Mouse (Mus musculus): ENCODE measurements around the gene Galnt17. TPM values are rescaled to one million over a fixed set of nuclear protein-coding genes. Genes with fewer than 3 reads are reported as not detected.
A peak's percentile ranks its signal among the peaks of the same experiment; 100 is the strongest.

Gene Galnt17
- polyA plus RNA-seq, 1 experiment from 2014 or later = 1.5 TPM

- no peaks in the 10 kb centered on the region for H3K36me3 ChIP-seq (ENCODE audit: control insufficient read depth, insufficient read depth, low read length)
- no peak overlapping the region for H3K27ac ChIP-seq (ENCODE audit: low read depth, low read length)
- no peaks in the 10 kb centered on the region for H3K9me3 ChIP-seq (ENCODE audit: control insufficient read depth, low read length)
- H3K9ac ChIP-seq (ENCODE audit: low read length) = no peak overlapping the region
- no peak overlapping the region for H3K4me2 ChIP-seq (ENCODE audit: low read depth)
- no peaks in the 10 kb centered on the region for H3K27me3 ChIP-seq (ENCODE audit: control insufficient read depth, insufficient read depth, low read length)
- H3K4me1 ChIP-seq (ENCODE audit: control insufficient read depth, insufficient read depth, low read length) = no peaks in the 10 kb centered on the region
- no peak overlapping the region for H3K4me3 ChIP-seq (ENCODE audit: low read depth, low read length)
- 91% methylated on average over 8 of the region's 8 CpGs for WGBS
- ATAC-seq (ENCODE audit: insufficient read depth, low FRiP score, low TSS enrichment) = no peak
- DNase-seq (ENCODE audit: low spot score) = no peak
Observed at GRCm38 (mm10) chr5:130979321-130979720, 329.0 kb downstream of the Galnt17 start.

- Histone ChIP-seq H3K36me3 (ENCODE audit: control insufficient read depth, insufficient read depth, low read length) (no peaks in the 10 kb centered on the region), H3K27ac (ENCODE audit: low read depth, low read length) (no peak overlapping the region), H3K27me3 (ENCODE audit: control insufficient read depth, insufficient read depth, low read length) (no peaks in the 10 kb centered on the region), H3K4me3 (ENCODE audit: low read depth, low read length) (no peak overlapping the region), H3K4me1 (ENCODE audit: control insufficient read depth, insufficient read depth, low read length) (no peaks in the 10 kb centered on the region), H3K9ac (ENCODE audit: low read length) (no peak overlapping the region), H3K4me2 (ENCODE audit: low read depth) (no peak overlapping the region), H3K9me3 (ENCODE audit: control insufficient read depth, low read length) (no peaks in the 10 kb centered on the region)
- WGBS = 75% methylated on average over 2 of the region's 2 CpGs
- ATAC-seq (ENCODE audit: insufficient read depth, low FRiP score, low TSS enrichment) = no peak
- DNase-seq (ENCODE audit: low spot score) = no peak
Observed at GRCm38 (mm10) chr5:130978871-130979270, 329.4 kb downstream of the Galnt17 start.

DNA sequence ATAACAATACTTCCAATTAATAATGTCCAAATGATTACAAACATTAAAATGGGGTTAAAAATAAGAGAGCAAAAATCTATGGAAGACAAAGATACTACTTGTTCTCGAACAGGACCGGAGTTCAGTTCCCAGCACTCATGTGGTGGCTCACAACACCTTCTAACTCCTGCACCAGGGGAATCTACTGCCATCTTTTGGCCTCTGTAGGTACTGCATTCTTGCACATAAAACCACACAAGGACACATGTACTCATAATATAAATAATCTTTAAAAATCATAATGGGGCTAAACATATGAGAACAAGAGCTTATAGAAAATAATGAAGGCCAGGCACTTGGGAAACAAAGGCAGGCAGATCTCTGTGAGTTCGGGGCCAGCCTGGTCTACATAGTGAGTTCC lies 330.3 kb downstream of the Galnt17 start:
- H3K4me3 ChIP-seq (ENCODE audit: low read depth, low read length) = no peak overlapping the region
- no peaks in the 10 kb centered on the region for H3K36me3 ChIP-seq (ENCODE audit: control insufficient read depth, insufficient read depth, low read length)
- ATAC-seq (ENCODE audit: insufficient read depth, low FRiP score, low TSS enrichment) = no peak
- H3K4me1 ChIP-seq (ENCODE audit: control insufficient read depth, insufficient read depth, low read length) = no peaks in the 10 kb centered on the region
- H3K4me2 ChIP-seq (ENCODE audit: low read depth) = no peak overlapping the region
- H3K27me3 ChIP-seq (ENCODE audit: control insufficient read depth, insufficient read depth, low read length) = no peaks in the 10 kb centered on the region
- no peak overlapping the region for H3K9ac ChIP-seq (ENCODE audit: low read length)
- no peak overlapping the region for H3K27ac ChIP-seq (ENCODE audit: low read depth, low read length)
- no peaks in the 10 kb centered on the region for H3K9me3 ChIP-seq (ENCODE audit: control insufficient read depth, low read length)
- DNase-seq (ENCODE audit: low spot score) = no peak
- 91% methylated on average over 3 of the region's 3 CpGs for WGBS

GRCm38 (mm10) chr5:130952361-130952760 lies 355.9 kb downstream of the Galnt17 start:
- DNase-seq (ENCODE audit: low spot score) (no peak), ATAC-seq (ENCODE audit: insufficient read depth, low FRiP score, low TSS enrichment) (no peak)
- WGBS = 85% methylated on average over 7 of the region's 7 CpGs
- H3K9me3 ChIP-seq (ENCODE audit: control insufficient read depth, low read length) = no peaks in the 10 kb centered on the region
- no peaks in the 10 kb centered on the region for H3K27me3 ChIP-seq (ENCODE audit: control insufficient read depth, insufficient read depth, low read length)
- H3K4me1 ChIP-seq (ENCODE audit: control insufficient read depth, insufficient read depth, low read length) = no peaks in the 10 kb centered on the region
- H3K27ac ChIP-seq (ENCODE audit: low read depth, low read length) = no peak overlapping the region
- H3K9ac ChIP-seq (ENCODE audit: low read length) = no peak overlapping the region
- H3K36me3 ChIP-seq (ENCODE audit: control insufficient read depth, insufficient read depth, low read length) = no peaks in the 10 kb centered on the region
- no peak overlapping the region for H3K4me3 ChIP-seq (ENCODE audit: low read depth, low read length)
- no peak overlapping the region for H3K4me2 ChIP-seq (ENCODE audit: low read depth)

DNA sequence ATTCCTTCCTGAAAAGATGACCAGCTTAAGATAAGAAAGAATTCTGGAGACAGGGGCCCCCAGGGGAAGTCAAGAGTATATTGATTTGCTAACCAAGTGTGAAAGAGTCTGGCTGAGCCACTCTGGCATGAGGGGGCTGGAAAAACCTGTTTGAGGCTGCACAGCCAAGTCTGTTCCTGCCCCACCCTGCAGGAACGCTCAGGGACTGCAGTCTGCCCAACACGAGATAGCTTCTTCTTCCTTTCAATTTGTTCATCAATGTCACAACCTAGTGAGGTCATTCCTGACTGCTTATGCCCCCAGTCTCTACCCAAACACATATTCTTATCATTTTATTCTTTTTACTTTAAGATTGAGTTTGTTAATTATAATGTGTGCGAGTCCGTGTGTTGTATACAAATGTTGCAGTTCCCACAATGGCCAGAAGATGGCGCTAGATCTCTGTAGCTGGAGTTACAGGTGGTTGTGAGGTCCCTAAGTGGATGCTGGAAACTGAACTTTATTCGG lies 357.4 kb downstream of the Galnt17 start:
- no peaks in the 10 kb centered on the region for H3K9me3 ChIP-seq (ENCODE audit: control insufficient read depth, low read length)
- H3K27me3 ChIP-seq (ENCODE audit: control insufficient read depth, insufficient read depth, low read length) = no peaks in the 10 kb centered on the region
- DNase-seq (ENCODE audit: low spot score) (no peak), ATAC-seq (ENCODE audit: insufficient read depth, low FRiP score, low TSS enrichment) (no peak)
- no peak overlapping the region for H3K27ac ChIP-seq (ENCODE audit: low read depth, low read length)
- H3K36me3 ChIP-seq (ENCODE audit: control insufficient read depth, insufficient read depth, low read length) = no peaks in the 10 kb centered on the region
- no peak overlapping the region for H3K9ac ChIP-seq (ENCODE audit: low read length)
- no peak overlapping the region for H3K4me2 ChIP-seq (ENCODE audit: low read depth)
- H3K4me1 ChIP-seq (ENCODE audit: control insufficient read depth, insufficient read depth, low read length) = no peaks in the 10 kb centered on the region
- 42% methylated on average over 6 of the region's 6 CpGs for WGBS
- H3K4me3 ChIP-seq (ENCODE audit: low read depth, low read length) = no peak overlapping the region

GRCm38 (mm10) chr5:130950421-130950820 lies 357.9 kb downstream of the Galnt17 start:
- 23% methylated on average over 4 of the region's 4 CpGs for WGBS
- no peak overlapping the region for H3K9ac ChIP-seq (ENCODE audit: low read length)
- no peak for ATAC-seq (ENCODE audit: insufficient read depth, low FRiP score, low TSS enrichment)

GRCm38 (mm10) chr5:130949710-130950109 lies 358.6 kb downstream of the Galnt17 start:
- Histone ChIP-seq H3K9ac (ENCODE audit: low read length) (no peak overlapping the region), H3K36me3 (ENCODE audit: control insufficient read depth, insufficient read depth, low read length) (no peaks in the 10 kb centered on the region), H3K4me2 (ENCODE audit: low read depth) (no peak overlapping the region), H3K4me1 (ENCODE audit: control insufficient read depth, insufficient read depth, low read length) (no peaks in the 10 kb centered on the region), H3K27ac (ENCODE audit: low read depth, low read length) (no peak overlapping the region), H3K9me3 (ENCODE audit: control insufficient read depth, low read length) (no peaks in the 10 kb centered on the region), H3K27me3 (ENCODE audit: control insufficient read depth, insufficient read depth, low read length) (no peaks in the 10 kb centered on the region), H3K4me3 (ENCODE audit: low read depth, low read length) (no peak overlapping the region)
- no peak for DNase-seq (ENCODE audit: low spot score)
- no peak for ATAC-seq (ENCODE audit: insufficient read depth, low FRiP score, low TSS enrichment)
- 52% methylated on average over 1 of the region's 1 CpGs for WGBS

More at GRCm38 (mm10) chr5:130950421-130950820, 357.9 kb downstream of the Galnt17 start:
- H3K4me1 ChIP-seq (ENCODE audit: control insufficient read depth, insufficient read depth, low read length) = no peaks in the 10 kb centered on the region
- no peaks in the 10 kb centered on the region for H3K36me3 ChIP-seq (ENCODE audit: control insufficient read depth, insufficient read depth, low read length)
- H3K4me3 ChIP-seq (ENCODE audit: low read depth, low read length) = no peak overlapping the region
- H3K9me3 ChIP-seq (ENCODE audit: control insufficient read depth, low read length) = no peaks in the 10 kb centered on the region
- no peak overlapping the region for H3K27ac ChIP-seq (ENCODE audit: low read depth, low read length)
- no peak overlapping the region for H3K4me2 ChIP-seq (ENCODE audit: low read depth)
- no peak for DNase-seq (ENCODE audit: low spot score)
- H3K27me3 ChIP-seq (ENCODE audit: control insufficient read depth, insufficient read depth, low read length) = no peaks in the 10 kb centered on the region

DNA sequence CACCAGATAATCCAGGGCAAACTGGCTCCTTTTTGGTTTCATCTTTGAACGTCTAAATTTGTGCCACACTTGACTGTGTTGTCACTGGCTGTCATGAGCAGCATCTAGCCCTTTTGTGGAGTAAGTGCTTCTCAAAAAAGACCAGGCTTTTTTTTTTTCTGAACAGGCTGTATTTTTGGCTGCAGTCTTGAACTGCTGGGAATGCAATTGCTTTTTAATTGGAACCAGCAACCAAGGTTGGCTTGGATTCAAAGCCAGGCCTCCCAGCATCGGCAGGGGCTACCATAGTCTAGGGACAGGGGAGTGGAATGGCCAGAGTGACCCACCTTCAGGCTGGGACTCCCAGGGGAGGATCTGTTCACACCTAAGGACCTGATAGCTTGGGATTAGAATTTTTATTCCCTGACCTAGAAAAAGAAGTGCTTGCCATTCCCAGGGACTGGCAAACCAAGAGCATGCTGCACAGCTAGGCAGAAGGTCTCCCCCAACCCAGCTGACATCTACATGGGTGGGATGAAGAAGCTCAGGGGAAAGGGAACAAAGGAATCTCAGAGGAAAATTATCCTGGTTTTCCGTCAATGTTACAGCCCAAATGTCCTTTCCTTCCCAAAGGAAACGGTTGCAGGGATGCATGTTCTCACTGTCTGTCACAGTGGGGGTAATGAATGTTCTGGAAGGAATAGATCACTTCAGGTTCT lies 369.2 kb downstream of the Galnt17 start:
- no peaks in the 10 kb centered on the region for H3K9me3 ChIP-seq (ENCODE audit: control insufficient read depth, low read length)
- no peak overlapping the region for H3K4me3 ChIP-seq (ENCODE audit: low read depth, low read length)
- DNase-seq (ENCODE audit: low spot score) (peak; percentile 42), ATAC-seq (ENCODE audit: insufficient read depth, low FRiP score, low TSS enrichment) (no peak)
- H3K27me3 ChIP-seq (ENCODE audit: control insufficient read depth, insufficient read depth, low read length) = no peaks in the 10 kb centered on the region
- H3K27ac ChIP-seq (ENCODE audit: low read depth, low read length) = peak overlapping the region; percentile 56
- no peak overlapping the region for H3K4me2 ChIP-seq (ENCODE audit: low read depth)
- 20% methylated on average over 4 of the region's 4 CpGs for WGBS
- H3K36me3 ChIP-seq (ENCODE audit: control insufficient read depth, insufficient read depth, low read length) = no peaks in the 10 kb centered on the region
- no peak overlapping the region for H3K9ac ChIP-seq (ENCODE audit: low read length)
- peaks cover 9% of the 10 kb centered on the region; the same call in 1 of the 2 replicates for H3K4me1 ChIP-seq (ENCODE audit: control insufficient read depth, insufficient read depth, low read length)

DNA sequence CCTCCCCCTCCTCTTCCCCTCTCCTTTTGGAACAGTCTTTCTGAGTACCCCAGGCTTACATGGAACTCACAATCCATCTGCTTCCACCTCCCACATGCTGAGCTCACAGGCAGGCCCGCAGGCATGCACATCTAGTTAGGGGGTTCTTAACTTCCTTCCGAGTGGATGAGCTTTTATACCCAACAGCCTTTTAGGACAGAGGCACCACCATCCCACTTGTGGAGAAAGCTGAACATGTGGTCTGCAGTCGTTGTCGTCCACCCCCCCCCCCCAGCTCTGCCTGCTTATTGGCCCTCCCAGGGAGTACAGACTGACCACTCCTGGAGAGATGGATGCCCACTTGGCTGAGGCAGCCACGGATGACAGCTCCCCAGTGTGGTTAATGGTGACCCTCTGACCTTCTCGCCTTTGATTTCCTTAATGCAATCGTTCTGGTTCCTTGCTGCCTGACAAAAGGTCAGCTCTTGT lies 370.0 kb downstream of the Galnt17 start:
- Histone ChIP-seq H3K27me3 (ENCODE audit: control insufficient read depth, insufficient read depth, low read length) (no peaks in the 10 kb centered on the region), H3K9ac (ENCODE audit: low read length) (no peak overlapping the region), H3K27ac (ENCODE audit: low read depth, low read length) (peak overlapping the region; percentile 15; the same call in 1 of the 2 replicates), H3K9me3 (ENCODE audit: control insufficient read depth, low read length) (no peaks in the 10 kb centered on the region), H3K4me1 (ENCODE audit: control insufficient read depth, insufficient read depth, low read length) (peaks cover 9% of the 10 kb centered on the region; the same call in 1 of the 2 replicates), H3K4me3 (ENCODE audit: low read depth, low read length) (no peak overlapping the region), H3K36me3 (ENCODE audit: control insufficient read depth, insufficient read depth, low read length) (no peaks in the 10 kb centered on the region), H3K4me2 (ENCODE audit: low read depth) (no peak overlapping the region; the same call in 1 of the 2 replicates)
- DNase-seq (ENCODE audit: low spot score) = peak; percentile 81
- ATAC-seq (ENCODE audit: insufficient read depth, low FRiP score, low TSS enrichment) = peak; percentile 87
- WGBS = 0% methylated on average over 7 of the region's 7 CpGs
